Mouse (Mus musculus) WW6 (cell line): ENCODE data around the gene Anxa6.
A peak's percentile ranks its signal among the peaks of the same experiment; 100 is the strongest.

Experiments used
- DNase-seq: peaks from one replicate; pipeline ENCODE4 v3.0.0-alpha.2; 2013; ENCODE audit warnings: low read depth, low spot score

Gene Anxa6

DNA sequence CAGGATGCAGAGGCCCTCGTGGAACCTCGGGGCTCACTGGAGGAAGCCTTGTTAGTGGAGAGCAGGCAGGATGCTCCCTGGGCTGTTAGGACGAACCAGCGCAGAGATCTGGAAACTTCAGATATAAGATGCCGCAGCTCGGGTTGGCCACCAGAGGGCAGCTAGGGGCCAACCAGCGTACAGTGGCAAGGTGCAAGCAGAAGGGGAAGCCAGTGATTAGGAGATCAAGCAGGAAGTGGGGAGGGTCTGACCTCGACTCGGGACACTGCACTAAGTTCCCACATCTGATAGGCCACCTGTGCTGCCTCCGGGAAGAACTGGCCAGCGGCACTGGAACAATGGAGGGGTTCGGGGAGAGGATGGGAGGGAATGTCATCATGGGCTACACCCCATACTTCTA, 35.0 kb downstream of the Anxa6 start:
- peak; percentile 83 for DNase-seq

DNA sequence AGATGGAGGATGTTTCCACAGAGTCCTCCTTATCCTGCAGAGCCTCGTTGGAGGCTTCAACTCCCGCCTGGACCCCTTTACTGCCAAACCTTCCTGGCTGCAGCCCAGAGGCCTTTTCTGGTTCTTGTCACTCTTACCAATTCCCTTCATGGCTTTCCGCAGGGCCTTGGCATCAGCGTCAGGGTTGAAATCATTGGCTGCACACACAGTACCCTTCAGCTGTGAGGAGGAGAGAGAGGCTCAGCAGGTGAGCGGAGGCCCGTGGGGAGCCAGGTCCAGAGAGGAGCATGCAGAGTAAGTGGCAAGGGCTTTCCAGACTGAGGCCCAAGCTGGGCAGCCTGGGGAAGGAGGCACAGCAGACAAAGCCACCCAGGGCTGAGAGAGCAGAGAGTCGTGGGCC, 37.1 kb downstream of the Anxa6 start:
- DNase-seq = no peak

DNA sequence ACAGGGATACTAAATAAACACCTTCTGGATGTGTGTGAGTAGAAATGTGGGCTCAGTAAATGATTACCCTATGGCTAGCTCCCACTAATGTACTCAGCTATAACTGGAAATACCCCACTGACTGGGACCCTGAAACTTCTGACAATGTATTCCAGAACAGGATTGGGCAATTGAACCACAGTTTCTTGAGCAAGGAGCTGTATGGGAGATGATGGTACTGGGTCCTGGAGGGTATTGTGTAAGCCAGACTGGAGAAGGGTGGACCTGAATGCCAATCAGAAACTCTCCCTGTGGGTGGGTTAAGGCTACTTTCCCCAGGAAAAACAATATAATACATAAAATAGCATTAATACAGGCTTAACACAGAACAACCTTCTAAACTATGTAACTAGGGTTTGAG, 43.3 kb downstream of the Anxa6 start:
- DNase-seq = no peak

DNA sequence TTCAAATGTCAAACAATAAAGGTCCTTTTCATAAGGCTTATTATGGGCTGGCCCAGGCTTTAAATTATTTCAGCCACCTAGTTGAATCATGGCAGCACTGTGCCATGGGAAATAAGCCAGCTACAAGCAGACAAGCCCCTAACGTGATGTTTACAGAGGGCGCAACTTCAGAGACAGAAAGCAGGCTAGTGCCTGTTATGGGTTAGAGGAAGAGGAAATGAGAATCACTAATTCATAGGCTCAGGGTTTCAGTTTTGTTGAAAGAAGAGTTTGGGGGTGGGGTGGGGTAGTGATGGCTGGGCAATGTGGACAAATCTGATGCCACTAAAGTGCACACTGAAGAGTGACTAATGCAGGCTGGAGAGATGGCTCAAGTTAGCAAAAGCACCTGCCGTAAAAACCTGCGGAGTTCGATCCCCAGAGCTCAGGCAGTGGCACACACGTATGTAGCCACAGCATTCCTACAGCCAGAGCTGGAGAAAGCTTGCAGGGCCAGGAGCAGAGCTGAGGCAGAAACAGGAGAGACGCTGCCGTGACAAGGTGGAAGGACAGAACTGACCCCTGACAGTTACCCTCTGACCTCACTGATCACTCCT, 44.4 kb downstream of the Anxa6 start:
- DNase-seq = no peak

DNA sequence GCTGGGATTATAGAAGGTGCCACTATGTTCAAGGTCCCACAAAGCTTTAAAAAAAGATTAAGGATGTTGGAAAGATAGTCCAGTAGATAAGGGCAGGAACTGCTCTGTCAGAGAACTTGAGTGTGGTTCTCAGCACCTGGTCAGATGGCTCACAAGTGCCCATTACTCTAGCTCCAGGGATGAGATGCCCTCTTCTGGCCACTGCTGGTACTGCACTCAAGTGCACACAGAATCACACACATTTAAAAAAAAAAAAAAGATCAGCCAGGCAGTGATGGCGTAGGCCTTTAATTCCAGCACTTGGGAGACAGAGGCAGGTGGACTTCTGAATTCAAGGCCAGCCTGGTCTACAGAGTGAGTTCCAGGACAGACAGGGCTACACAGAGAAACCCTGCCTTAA, 45.3 kb downstream of the Anxa6 start:
- DNase-seq = peak; percentile 67

DNA sequence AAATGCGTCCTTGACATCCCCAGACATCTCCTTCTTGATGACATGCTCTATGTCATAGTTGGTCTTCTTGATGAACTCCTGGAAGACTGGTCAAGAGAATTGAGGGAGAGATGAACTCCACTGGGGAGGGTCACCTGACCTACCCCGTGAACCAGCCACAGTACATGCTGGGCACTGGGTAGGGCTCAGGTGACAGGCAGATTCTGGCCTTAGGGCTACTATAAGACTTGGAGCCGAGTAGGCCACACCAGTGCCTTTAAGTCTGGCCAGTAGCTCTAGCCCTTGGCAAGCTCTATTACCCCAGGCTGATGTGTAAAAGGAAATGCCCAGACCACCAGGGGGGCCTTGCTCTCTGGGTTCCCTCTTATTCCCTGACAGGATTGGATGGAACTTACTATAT, 48.2 kb downstream of the Anxa6 start:
- DNase-seq = no peak

DNA sequence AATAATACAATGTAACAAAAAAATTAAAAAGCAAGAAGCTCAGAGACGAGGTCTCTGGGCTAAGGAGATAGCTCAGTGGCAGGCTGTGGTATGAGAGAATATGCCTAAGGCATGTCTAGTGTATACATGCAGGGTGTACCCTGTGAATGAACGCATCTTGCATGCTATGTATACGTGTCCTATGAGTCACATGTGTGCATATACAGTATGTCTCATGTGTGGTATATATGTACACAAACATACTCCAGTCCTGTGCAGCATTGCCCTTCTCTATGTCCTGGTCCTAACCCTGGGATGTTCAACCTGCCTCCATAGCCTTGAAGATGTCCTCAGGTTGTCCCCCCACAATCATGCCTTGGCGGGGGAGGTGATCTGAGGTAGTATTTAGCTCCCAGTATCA, 48.7 kb downstream of the Anxa6 start:
- no peak for DNase-seq

DNA sequence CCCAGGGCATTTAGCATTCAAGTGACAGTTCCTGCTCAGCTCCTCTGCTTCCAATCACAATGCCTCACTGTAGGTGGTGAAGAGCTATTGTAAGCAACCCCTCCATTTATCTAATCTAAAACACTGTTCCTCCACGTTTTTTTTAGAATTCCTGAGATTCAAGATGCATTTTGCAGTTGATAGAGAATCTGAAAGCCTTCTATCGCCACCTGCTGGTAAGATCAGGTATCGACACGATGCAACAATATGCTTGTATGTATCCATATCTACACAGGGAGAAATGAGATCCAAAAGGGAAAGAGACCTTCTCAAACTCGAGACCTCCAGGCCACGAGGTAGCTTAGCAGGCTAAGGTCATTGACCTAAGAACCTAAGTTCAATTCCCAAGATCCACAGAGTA, 49.2 kb downstream of the Anxa6 start:
- peak; percentile 55 for DNase-seq

DNA sequence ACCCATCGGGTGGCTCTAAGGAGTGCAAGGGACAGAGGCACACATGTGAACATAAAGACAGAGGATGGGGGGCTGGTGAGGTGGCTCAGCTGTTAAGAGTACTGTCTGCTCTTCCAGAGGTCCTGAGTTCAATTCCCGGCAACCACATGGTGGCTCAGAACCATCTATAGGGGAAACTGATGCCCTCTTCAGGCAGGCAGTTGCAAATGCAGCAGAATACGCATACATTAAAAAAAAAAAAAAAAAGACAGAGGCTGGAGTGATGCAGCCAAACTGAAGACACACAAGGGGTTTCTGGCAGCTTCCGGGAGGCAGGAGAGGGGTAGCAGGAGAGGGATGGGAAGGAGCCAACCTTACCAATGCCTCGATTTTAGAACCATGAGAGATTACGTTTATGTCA, 50.7 kb downstream of the Anxa6 start:
- no peak for DNase-seq

DNA sequence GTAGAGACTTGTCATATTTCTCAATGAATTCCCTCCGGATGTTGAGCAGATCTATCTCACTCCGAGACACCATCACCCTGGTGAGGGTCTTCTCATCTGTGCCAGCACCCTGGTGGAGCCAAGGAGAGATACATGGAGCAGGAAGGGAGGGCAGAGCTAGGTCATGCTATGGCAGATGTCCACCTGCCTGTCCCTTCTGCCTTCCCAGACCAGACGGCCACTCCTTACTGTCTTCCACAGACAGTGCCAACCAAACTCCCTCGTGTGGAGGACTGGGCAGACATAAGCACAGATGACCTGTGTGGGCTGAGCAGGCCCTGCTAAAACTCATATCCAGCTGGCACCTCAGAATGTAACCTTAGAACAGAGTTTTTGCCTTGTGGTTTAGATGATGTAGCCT, 51.6 kb downstream of the Anxa6 start:
- DNase-seq = no peak

DNA sequence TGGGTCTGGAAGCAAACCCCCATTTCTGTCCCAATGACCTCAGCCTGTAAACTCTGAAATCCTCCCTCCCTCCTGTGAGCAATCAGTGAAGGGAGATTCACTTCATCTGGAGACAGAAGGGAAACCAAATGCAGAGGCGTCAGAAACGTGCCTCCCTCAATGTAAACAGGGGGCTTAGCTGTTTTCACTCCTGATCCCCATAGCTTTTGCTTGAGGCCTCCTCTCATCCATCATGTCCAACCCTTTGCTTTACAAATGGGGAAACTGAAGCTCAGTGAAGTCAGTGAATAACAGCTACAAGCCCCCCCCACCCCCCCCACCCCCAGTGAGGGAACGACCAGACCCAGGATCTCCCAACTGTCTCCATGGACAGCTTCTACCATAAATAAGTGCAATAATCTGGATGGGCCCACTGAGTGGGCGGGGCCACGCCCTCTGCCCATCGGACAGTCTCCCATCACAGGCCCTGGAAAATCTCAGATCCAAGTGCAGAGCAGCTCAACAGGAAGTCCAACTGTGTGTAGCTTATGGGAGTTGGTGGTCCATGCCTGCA, 55.8 kb downstream of the Anxa6 start:
- DNase-seq = no peak

DNA sequence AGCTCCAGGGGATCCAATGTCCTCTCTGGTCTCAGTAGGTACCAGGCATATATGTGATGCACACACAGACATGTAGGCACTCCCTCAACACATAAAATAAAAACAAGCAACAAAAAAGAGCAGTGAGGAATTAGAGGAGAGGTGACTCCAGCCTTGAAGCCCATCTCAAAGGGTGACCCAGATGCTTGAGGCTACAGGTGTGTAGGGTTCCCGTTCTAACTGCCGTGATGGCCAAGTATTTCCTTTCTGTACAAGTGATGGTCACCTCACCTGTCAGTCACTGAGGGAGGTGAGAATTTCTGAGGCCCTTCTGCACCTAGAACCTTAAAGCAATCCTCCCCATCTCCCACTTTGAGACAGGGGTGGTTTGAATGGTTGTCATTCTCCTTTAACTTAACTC, 56.9 kb downstream of the Anxa6 start:
- DNase-seq = no peak

DNA sequence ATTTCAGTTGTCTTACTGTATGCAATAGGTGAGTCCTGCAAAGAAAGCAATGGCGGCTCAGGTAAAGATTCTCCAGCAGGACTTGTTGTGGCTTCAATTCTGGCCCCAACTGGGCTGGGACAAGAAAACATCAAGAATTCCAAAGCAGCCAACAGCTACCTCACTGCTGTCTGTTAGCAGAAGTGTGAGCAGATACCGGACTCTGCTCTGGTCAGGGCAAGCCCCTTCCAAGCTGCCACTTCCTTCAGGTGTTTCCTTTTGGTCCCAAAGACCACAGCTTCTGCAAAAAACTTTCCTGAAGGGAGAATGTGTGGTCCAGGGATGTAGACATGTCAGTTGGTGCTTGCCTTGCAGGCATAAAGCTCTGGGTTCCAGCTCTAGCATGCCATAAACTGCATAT, 57.5 kb downstream of the Anxa6 start:
- no peak for DNase-seq

DNA sequence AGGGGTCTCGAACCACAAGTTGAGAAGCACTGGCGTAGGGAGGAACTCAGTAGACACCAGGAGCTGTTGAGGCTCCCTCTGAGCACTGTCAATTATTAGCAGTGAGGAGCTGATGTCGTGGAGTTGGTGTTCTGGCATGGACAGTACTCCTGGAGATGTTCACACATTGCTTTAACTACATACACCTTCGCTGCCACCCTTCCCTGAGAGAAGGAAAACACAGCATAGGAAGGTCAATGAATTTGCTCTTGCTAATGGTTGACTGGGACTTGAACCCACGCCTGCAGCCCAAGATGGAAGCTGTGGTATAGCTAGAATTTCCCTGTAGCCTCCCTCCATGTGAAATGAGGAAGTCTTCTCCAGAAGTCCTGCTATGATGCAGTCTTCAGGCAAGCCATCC, 57.9 kb downstream of the Anxa6 start:
- no peak for DNase-seq

DNA sequence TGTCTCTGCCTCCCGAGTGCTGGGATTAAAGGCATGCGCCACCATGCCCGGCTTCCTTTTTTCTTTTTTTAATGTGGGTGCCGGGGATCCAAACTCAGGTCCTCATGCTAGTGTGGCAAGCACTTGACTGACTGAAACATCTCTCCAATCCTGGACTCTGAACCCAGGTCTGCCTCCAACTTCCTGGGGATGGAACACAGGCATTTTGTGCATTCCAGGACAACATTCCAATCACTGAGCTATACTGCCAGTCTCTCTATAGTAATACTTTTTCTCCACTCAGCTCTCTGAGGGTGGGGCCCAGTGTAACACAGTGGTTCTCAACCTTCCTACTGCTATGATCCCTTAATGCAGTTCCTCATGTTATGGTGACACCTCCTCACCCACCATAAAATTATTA, 58.6 kb downstream of the Anxa6 start:
- no peak for DNase-seq

DNA sequence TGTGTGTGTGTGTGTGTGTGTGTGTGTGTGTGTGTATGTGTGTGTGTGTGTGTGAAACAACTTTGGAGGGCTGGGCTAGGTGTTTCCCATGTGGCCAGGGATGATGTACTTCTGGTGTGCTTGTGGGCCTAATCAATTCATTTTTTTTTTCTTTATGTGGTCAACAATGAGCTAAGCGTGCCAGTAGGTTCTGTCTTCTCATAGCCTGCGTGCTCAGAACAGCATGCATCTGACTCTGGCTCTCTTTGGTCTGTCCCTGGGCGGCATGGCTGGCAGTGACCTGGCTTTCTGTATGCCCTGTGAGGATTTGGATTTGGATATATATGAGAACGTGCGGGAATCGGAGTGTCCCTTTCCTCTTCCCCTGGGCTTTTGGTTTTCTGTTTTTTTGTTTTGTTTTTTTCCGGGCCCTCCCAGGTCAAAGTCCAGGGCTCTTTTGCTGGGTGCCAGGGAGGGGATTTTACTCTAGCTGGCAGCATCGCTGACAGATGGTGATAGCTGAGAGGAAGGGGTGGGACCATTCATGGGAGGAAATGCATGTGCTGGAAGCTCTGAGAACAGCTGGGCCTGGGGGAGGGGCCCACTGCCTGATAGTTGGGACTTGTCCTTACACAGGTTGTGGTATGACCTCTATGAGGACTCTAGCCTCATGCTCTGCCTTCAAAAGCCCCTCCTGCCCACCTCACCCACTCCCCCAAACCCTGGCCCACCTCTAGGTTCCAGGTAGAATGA, 59.6 kb downstream of the Anxa6 start:
- no peak for DNase-seq

DNA sequence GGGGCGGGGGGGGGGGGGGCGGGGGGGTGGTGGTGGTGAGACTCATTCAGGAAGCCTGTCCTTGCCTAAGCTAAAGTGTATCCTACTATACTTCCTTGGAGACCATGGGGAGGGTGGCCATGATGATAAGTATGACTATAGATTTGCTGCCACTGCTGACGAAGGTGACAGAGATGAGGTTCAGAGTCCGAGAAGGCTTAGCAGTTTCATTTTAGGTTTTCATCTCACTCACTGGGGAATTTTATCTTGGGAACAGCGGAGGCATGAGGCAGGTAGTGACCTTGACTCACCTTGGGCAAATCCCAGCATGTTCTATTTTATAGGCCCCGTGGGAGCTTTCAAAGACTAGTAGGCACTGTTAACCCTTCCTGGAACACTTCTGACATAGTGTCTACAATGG, 60.5 kb downstream of the Anxa6 start:
- no peak for DNase-seq

DNA sequence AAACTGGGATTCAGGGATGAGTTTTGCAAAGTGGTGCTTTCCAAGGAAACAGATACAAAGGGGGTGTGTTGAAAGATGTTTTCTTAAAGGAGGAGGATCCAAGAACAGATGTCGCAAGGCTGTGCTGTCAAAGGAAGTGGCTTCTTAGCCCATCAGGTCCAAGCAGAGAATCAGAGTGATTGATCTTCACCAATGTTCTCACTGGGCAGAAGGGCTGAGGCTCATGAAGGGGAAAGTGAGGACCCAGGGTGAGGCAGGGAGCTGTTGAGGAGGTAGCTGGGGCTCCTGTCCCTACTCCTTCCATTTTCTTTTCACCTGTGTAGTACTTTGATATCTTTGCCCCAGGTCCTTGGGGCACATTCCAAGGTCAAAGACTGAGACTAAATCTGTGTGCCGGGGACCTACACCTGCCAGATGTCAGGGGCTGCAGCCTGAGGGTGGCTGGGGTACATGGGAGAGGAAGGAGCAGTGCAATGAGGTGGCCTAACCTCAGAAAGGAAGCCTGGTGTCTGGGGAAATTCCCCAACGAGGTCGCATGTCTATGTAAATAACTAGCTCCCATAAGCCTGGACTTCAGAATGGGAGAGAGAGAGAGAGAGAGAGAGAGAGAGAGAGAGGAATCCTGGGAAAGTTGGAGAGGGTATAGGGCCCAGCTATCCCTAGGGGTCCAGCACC, 61.1 kb downstream of the Anxa6 start:
- DNase-seq = no peak

DNA sequence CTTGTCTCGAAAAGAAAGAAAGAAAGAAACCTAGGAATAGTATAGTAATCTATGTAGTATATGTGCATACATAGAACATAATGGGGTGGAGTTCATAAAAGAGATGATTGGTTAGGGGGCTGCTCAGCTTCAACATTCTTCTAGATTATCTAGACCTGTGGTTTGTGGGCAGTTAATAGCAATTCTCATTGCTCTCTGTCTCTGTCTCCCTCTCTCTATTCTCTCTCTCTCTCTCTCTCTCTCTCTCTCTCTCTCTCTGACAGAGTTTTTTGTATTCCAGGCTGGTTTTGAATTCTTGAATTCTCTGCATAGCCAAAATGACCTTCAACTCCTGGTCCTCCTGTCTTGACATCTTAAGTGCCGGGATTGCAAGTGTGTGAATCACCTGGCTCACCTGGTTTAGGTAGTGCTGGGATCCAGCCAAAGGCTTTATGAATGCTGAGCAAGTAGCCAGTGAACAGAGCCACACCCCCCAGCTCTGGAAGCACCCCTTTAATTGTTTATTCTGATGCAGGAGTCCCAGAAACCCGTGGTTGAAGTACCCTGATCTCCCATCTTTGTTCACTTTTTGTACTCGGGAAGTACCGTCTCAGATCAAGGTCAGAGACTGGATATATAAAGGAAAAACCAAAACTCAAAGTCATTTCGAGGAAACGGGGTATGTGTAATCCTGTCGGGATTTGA, 61.7 kb downstream of the Anxa6 start:
- DNase-seq = no peak

DNA sequence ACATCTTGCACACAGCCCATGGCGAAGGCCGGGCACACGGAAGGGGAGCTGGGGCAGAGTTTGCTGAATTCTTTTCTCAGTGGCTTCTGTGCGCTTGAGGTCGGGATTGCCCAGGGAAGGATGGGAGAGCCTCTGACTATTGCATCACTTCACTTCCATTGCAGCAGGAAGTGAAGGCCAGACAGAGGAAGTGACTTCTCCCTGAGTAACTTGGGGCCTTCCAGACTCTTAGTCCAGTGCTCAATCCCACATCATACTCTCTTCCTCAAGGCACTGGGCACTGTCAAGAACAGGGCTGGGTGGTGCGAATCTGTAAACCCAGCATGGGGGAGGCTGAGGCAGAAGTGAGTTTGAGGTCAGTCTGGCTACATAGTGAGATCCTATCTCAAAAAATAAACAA, 68.0 kb downstream of the Anxa6 start:
- no peak for DNase-seq

DNA sequence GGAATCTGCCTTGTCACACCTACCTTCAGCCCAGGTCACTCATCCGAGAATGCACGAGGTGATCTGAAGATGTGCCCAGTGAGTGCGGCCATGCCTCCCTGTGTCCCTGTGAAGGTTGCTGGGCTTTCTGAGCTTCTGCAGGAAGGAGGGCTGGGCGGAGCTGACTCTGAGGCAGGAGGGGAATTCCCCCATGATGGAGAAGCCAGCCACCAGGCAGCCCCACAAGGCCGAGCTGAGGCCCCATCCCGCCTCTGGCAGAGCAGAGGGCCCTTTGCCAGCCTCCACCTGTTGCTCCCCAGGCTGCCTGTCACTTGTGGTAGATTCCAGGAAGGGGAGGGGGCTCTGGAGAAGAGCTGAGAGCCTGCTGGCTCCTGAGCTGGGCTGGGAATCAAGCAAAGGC, 70.4 kb downstream of the Anxa6 start, which contains the start of gene Tnip1:
Tnip1 (minus strand) TSS at position 108 of the 400 bp plus-strand sequence.
- DNase-seq = no peak

DNA sequence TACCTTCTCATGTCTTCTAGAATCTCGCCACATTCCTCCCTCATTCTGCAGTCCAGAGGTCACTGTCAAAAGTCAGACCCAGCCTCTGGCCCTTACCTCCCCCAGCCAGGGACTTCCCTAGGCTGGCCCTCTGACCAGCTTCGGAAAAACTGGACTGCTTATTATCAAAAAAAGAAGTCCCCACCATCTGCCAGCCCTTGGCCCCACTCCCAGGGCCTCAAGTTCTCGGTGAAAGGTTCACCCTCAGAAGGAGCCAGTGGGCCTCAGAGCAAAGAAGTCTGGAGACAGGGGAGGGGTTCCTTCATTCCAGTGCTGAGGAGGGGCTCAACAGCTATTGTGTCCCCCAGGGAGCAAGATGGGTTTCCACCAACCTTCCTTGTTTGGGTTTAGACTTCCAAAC, 71.3 kb downstream of the Anxa6 start:
- DNase-seq = no peak
